18 mouse cellular contexts compared by ENCODE assay signal in the genomic region with DNA sequence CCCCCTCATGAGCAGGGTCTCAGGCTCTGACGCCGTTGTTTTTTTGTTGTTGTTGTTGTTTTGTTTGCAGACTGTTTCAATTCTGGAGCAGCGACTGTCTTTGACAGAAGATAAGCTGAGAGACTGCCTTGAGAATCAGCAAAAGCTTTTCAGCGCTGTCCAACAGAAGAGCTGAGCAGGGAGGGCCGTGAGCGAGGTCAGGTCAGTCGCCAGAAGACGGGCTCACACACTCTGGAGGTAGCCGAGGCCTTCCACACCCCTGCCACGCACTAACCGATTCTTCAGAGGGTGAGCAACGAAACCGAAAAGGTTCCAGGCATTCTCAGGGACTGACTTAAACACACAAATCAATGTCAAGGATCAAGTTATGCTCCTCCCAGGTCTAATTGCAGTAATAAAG.
DNase-seq lines count a peak whose midpoint lies in the region; ATAC-seq and TF ChIP-seq lines count a peak whose summit lies in the region.
"Had no signal": no experiment of that assay in that cellular context is flagged by ENCODE, and none has a peak within 500 bp of the region (broad histone marks: within the 10 kb centered on the region; RNA-seq: fewer than 3 reads in every experiment).

No protein-coding gene starts in this region.

- 54% methylated on average over 13 of the region's 13 CpGs for WGBS in kidney, embryonic 14.5 days
- 67% methylated on average over 13 of the region's 13 CpGs for WGBS in embryonic facial prominence, embryonic 10.5 days
- 66% methylated on average over 13 of the region's 13 CpGs for WGBS in intestine, postnatal 0 days

- H3K27me3 ChIP-seq in kidney, embryonic 14.5 days (ENCODE audit: control insufficient read depth, insufficient read depth, low read length), result no peaks in the 10 kb centered on the region
- H3K27me3 ChIP-seq in embryonic facial prominence, embryonic 10.5 days (replicated peaks; ENCODE audit: low read depth, poor library complexity, severe bottlenecking), result no peaks in the 10 kb centered on the region
- H3K27me3 ChIP-seq in intestine, postnatal 0 days (replicated peaks; ENCODE audit: control insufficient read depth, insufficient read depth, low read length), result no peaks in the 10 kb centered on the region
- H3K27me3 ChIP-seq: embryonic facial prominence, embryonic 13.5 days; forebrain, embryonic 15.5 days; heart, embryonic 15.5 days had no signal

- no peaks in the 10 kb centered on the region for H3K9me3 ChIP-seq in kidney, embryonic 14.5 days (ENCODE audit: control insufficient read depth, low read length)
- H3K9me3 ChIP-seq in embryonic facial prominence, embryonic 10.5 days, result no peaks in the 10 kb centered on the region
- H3K9me3 ChIP-seq in intestine, postnatal 0 days (ENCODE audit: control insufficient read depth), result no peaks in the 10 kb centered on the region
- H3K9me3 ChIP-seq: embryonic facial prominence, embryonic 13.5 days; forebrain, embryonic 15.5 days; heart, embryonic 15.5 days had no signal

- no peak overlapping the region for H3K9ac ChIP-seq in kidney, embryonic 14.5 days (ENCODE audit: low read depth, low read length)
- no peak overlapping the region for H3K9ac ChIP-seq in intestine, postnatal 0 days (ENCODE audit: low read depth, low read length)
- H3K9ac ChIP-seq: embryonic facial prominence, embryonic 13.5 days; forebrain, embryonic 15.5 days; heart, embryonic 15.5 days had no signal

- peak; percentile 78 for DNase-seq in heart, adult 11 months
- no peak for DNase-seq in heart, postnatal 10 days
- no peak for DNase-seq in kidney, postnatal 10 days
- DNase-seq in embryonic facial prominence, embryonic 10.5 days (ENCODE audit: low spot score), result peak; percentile 30
- DNase-seq in layer of hippocampus, adult 18-20 months (ENCODE audit: low spot score in 2 of 2), result no peak
- DNase-seq: adrenal gland, adult 2 months; adrenal gland, postnatal 25 days; cerebellum, adult 2 months; cerebellum, postnatal 10 days; gastrocnemius, postnatal 10 days; heart, adult 2 months; kidney, adult 11 months had no signal

- 0 out of 2 replicates have a peak, but pooled peaks cover 6% of the 10 kb centered on the region for H3K4me1 ChIP-seq in kidney, embryonic 14.5 days (ENCODE audit: control insufficient read depth, insufficient read depth, low read length)
- H3K4me1 ChIP-seq in embryonic facial prominence, embryonic 10.5 days, result peaks cover 49% of the 10 kb centered on the region
- no peaks in the 10 kb centered on the region for H3K4me1 ChIP-seq in intestine, postnatal 0 days (replicated peaks; ENCODE audit: control insufficient read depth, insufficient read depth, low read length)

- intact Hi-C loops in heart, postnatal 10 days (cut with DNase I), result no loop called here

- H3K27ac ChIP-seq in kidney, embryonic 14.5 days (ENCODE audit: low read depth, low read length), result no peak overlapping the region
- peak overlapping the region; percentile 63 for H3K27ac ChIP-seq in embryonic facial prominence, embryonic 10.5 days (replicated peaks)
- no peak overlapping the region for H3K27ac ChIP-seq in intestine, postnatal 0 days (ENCODE audit: low read depth, low read length)
- H3K27ac ChIP-seq: embryonic facial prominence, embryonic 13.5 days; forebrain, embryonic 15.5 days; heart, adult 2 months; heart, embryonic 15.5 days had no signal

- 0 out of 2 replicates have a peak, but pooled peaks have one; percentile 28 for ATAC-seq in kidney, embryonic 14.5 days (ENCODE audit: low FRiP score, low TSS enrichment)
- ATAC-seq in intestine, postnatal 0 days, result 0 out of 2 replicates have a peak, but pooled peaks have one; percentile 14

- H3K36me3 ChIP-seq in kidney, embryonic 14.5 days (ENCODE audit: control insufficient read depth, insufficient read depth, low read length), result 0 out of 2 replicates have a peak, but pooled peaks cover 4% of the 10 kb centered on the region
- peaks cover 24% of the 10 kb centered on the region for H3K36me3 ChIP-seq in embryonic facial prominence, embryonic 10.5 days (replicated peaks)
- H3K36me3 ChIP-seq in intestine, postnatal 0 days (ENCODE audit: control insufficient read depth, insufficient read depth), result peaks cover 5% of the 10 kb centered on the region; the same call in 1 of the 2 replicates
- H3K36me3 ChIP-seq: forebrain, embryonic 15.5 days; heart, embryonic 15.5 days had no signal

- no peak overlapping the region for H3K4me2 ChIP-seq in kidney, embryonic 14.5 days (replicated peaks; ENCODE audit: low read depth, low read length)
- no peak overlapping the region for H3K4me2 ChIP-seq in intestine, postnatal 0 days (replicated peaks; ENCODE audit: low read depth)
- H3K4me2 ChIP-seq: embryonic facial prominence, embryonic 13.5 days; forebrain, embryonic 15.5 days; heart, embryonic 11.5 days; heart, embryonic 15.5 days had no signal

- H3K4me3 ChIP-seq in kidney, embryonic 14.5 days (ENCODE audit: low read length), result no peak overlapping the region
- no peak overlapping the region for H3K4me3 ChIP-seq in embryonic facial prominence, embryonic 10.5 days
- H3K4me3 ChIP-seq in intestine, postnatal 0 days (ENCODE audit: low read depth, low read length), result no peak overlapping the region
- H3K4me3 ChIP-seq: embryonic facial prominence, embryonic 13.5 days; forebrain, embryonic 15.5 days; heart, adult 2 months; heart, embryonic 15.5 days had no signal

- TF ChIP-seq CTCF in intestine, postnatal 0 days (IDR thresholded peaks at IDR 0.05; ENCODE audit: low read depth), result no peak

Comparison
In these comparisons a context has a peak if more than half of its experiments do, and no peak if none do; other contexts are left out.
1. DNase-seq: peak in heart, adult 11 months (single experiment) and embryonic facial prominence, embryonic 10.5 days (single experiment); none in heart, postnatal 10 days (0 of 2), kidney, postnatal 10 days (single experiment) and layer of hippocampus, adult 18-20 months (0 of 2).